Mouse (Mus musculus) lung, adult 2 months (tissue): Measurements from ENCODE around the gene Zfp653.

ENCODE experiments used
- CTCF ChIP-seq: fragments of 200-500 bp; IDR thresholded peaks from 2 replicates; pipeline ENCODE4 v1.5.1; 2011; ENCODE audit warnings: mild to moderate bottlenecking, low read length, control low read depth; ENCODE audit not compliant: insufficient read depth
- POLR2A ChIP-seq: fragments of 200-500 bp; IDR thresholded peaks from 2 replicates; pipeline ENCODE4 v1.6.1; 2011; ENCODE audit warnings: low read depth, mild to moderate bottlenecking, control low read depth, low read length, borderline replicate concordance; ENCODE audit errors: extremely low read depth

GRCm38 (mm10) chr9:22049315-22049714 is 21.9 kb downstream of the Zfp653 start:
- TF ChIP-seq CTCF = no peak
- no peak for TF ChIP-seq POLR2A
